Mouse (Mus musculus): ENCODE data around the gene Prelid3b. TPM values are rescaled to one million over a fixed set of nuclear protein-coding genes. Genes with fewer than 3 reads are reported as not detected.

The Prelid3b gene
- polyA plus RNA-seq, 1 experiment: 46.1 TPM

DNA sequence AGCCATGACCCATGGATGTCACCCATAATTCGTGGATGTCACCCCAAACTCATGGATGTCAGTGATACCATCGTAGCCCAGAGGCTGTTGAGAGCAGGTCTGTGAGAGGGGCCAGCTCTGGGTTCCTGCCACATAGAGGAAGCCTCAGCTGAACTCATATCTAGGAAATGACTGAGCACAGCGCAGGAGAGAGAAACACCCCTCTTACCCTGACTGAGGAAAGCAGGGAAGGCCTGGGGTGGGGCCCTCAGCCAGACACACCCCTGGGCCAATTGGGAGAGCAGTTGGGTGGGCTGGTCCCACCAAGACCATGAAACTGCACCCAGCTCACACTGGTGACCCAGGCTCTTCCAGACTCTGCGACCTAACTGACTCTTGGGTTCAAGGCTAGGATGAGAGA lies 22.5 kb downstream of the Prelid3b start, which contains the start of gene Tubb1:
TSS of gene Tubb1 (plus strand) at position 343 of the 400 bp plus-strand sequence.
- Histone ChIP-seq H3K27ac (ENCODE audit: control insufficient read depth, insufficient read depth, low read depth, low read length, poor library complexity) (no peak within 1 kb of the TSS), H3K4me1 (ENCODE audit: control insufficient read depth, insufficient read depth, low read length) (peaks cover 3% of the 10 kb centered on the region), H3K4me3 (replicated peaks; ENCODE audit: control insufficient read depth, low read depth, low read length) (no peak within 1 kb of the TSS)
- TF ChIP-seq POLR2A (IDR thresholded peaks at IDR 0.05; ENCODE audit: borderline replicate concordance, control insufficient read depth, low read depth, low read length): no peak
- no peak for TF ChIP-seq CTCF (IDR thresholded peaks at IDR 0.05; ENCODE audit: control insufficient read depth, insufficient read depth, low read length)
- 34% methylated on average over 4 of the region's 4 CpGs for WGBS

- TF ChIP-seq CTCF (IDR thresholded peaks at IDR 0.05; ENCODE audit: control insufficient read depth, insufficient read depth, low read length) (no peak), POLR2A (IDR thresholded peaks at IDR 0.05; ENCODE audit: borderline replicate concordance, control insufficient read depth, low read depth, low read length) (no peak)
- no peak overlapping the region for H3K27ac ChIP-seq (ENCODE audit: control insufficient read depth, insufficient read depth, low read depth, low read length, poor library complexity)
- 82% methylated on average over 4 of the region's 4 CpGs for WGBS
- H3K4me3 ChIP-seq (replicated peaks; ENCODE audit: control insufficient read depth, low read depth, low read length): no peak overlapping the region
- peaks cover 2% of the 10 kb centered on the region for H3K4me1 ChIP-seq (ENCODE audit: control insufficient read depth, insufficient read depth, low read length)
Observed at GRCm38 (mm10) chr2:174448405-174448804, 24.5 kb downstream of the Prelid3b start.

GRCm38 (mm10) chr2:174446905-174447304 lies 26.0 kb downstream of the Prelid3b start:
- H3K4me3 ChIP-seq (replicated peaks; ENCODE audit: control insufficient read depth, low read depth, low read length): no peak overlapping the region
- H3K27ac ChIP-seq (ENCODE audit: control insufficient read depth, insufficient read depth, low read depth, low read length, poor library complexity): no peak overlapping the region
- TF ChIP-seq CTCF (IDR thresholded peaks at IDR 0.05; ENCODE audit: control insufficient read depth, insufficient read depth, low read length): no peak
- TF ChIP-seq POLR2A (IDR thresholded peaks at IDR 0.05; ENCODE audit: borderline replicate concordance, control insufficient read depth, low read depth, low read length): no peak
- 90% methylated on average over 8 of the region's 8 CpGs for WGBS
- peaks cover 2% of the 10 kb centered on the region; the same call in 1 of the 2 replicates for H3K4me1 ChIP-seq (ENCODE audit: control insufficient read depth, insufficient read depth, low read length)

- Histone ChIP-seq H3K4me3 (replicated peaks; ENCODE audit: control insufficient read depth, low read depth, low read length) (no peak overlapping the region), H3K4me1 (ENCODE audit: control insufficient read depth, insufficient read depth, low read length) (peaks cover 2% of the 10 kb centered on the region; the same call in 1 of the 2 replicates), H3K27ac (ENCODE audit: control insufficient read depth, insufficient read depth, low read depth, low read length, poor library complexity) (no peak overlapping the region)
- 74% methylated on average over 7 of the region's 7 CpGs for WGBS
- TF ChIP-seq CTCF (IDR thresholded peaks at IDR 0.05; ENCODE audit: control insufficient read depth, insufficient read depth, low read length) (no peak), POLR2A (IDR thresholded peaks at IDR 0.05; ENCODE audit: borderline replicate concordance, control insufficient read depth, low read depth, low read length) (no peak)
Observed at GRCm38 (mm10) chr2:174446492-174446891, 26.4 kb downstream of the Prelid3b start.

DNA sequence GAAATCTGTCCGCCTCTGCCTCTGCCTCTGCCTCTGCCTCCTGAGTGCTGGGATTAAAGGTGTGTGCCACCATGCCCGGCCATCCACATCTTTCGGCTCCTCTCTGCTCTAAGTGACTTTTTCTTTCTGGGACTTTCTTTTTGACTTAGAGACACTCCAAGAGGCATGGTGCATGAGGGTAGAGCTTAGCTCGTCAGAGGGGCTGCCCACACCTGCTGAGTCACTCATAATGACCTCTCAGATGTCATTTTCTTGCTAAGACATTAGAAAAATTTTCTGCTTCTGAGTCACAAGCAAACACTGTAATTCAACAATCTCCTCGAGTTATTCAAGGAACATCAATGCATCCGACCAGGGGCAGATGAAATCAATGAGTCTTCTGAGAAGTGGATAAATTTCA lies 27.9 kb downstream of the Prelid3b start:
- H3K4me1 ChIP-seq (ENCODE audit: control insufficient read depth, insufficient read depth, low read length): peaks cover 4% of the 10 kb centered on the region; the same call in 1 of the 2 replicates
- H3K4me3 ChIP-seq (replicated peaks; ENCODE audit: control insufficient read depth, low read depth, low read length): no peak overlapping the region
- no peak overlapping the region for H3K27ac ChIP-seq (ENCODE audit: control insufficient read depth, insufficient read depth, low read depth, low read length, poor library complexity)
- TF ChIP-seq POLR2A (IDR thresholded peaks at IDR 0.05; ENCODE audit: borderline replicate concordance, control insufficient read depth, low read depth, low read length) (no peak), CTCF (IDR thresholded peaks at IDR 0.05; ENCODE audit: control insufficient read depth, insufficient read depth, low read length) (no peak)
- 69% methylated on average over 6 of the region's 6 CpGs for WGBS

DNA sequence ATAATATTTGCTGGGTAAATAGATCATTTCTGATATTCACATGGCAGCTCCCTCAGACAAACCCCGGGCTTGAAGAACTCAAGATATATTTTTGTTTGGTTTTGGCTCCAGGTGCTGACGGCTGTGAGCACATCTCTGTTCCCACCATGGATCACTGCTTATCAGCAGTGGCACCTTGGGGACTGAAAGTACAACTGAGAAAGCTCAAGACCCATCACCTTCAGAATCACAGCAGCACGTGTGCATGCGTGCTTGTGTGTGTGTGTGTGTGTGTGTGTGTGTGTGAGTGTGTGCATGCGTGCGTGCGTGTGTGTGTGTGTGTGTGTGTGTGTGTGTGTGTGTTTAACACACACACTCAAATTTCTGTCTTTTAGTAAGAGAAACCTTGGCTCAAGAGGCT lies 28.5 kb downstream of the Prelid3b start:
- Histone ChIP-seq H3K27ac (ENCODE audit: control insufficient read depth, insufficient read depth, low read depth, low read length, poor library complexity) (no peak overlapping the region), H3K4me3 (replicated peaks; ENCODE audit: control insufficient read depth, low read depth, low read length) (no peak overlapping the region), H3K4me1 (ENCODE audit: control insufficient read depth, insufficient read depth, low read length) (peaks cover 4% of the 10 kb centered on the region; the same call in 1 of the 2 replicates)
- TF ChIP-seq CTCF (IDR thresholded peaks at IDR 0.05; ENCODE audit: control insufficient read depth, insufficient read depth, low read length) (no peak), POLR2A (IDR thresholded peaks at IDR 0.05; ENCODE audit: borderline replicate concordance, control insufficient read depth, low read depth, low read length) (no peak)
- 79% methylated on average over 7 of the region's 7 CpGs for WGBS

- Histone ChIP-seq H3K4me1 (ENCODE audit: control insufficient read depth, insufficient read depth, low read length) (peaks cover 4% of the 10 kb centered on the region; the same call in 1 of the 2 replicates), H3K27ac (ENCODE audit: control insufficient read depth, insufficient read depth, low read depth, low read length, poor library complexity) (no peak overlapping the region), H3K4me3 (replicated peaks; ENCODE audit: control insufficient read depth, low read depth, low read length) (no peak overlapping the region)
- WGBS: 57% methylated on average over 2 of the region's 2 CpGs
- TF ChIP-seq POLR2A (IDR thresholded peaks at IDR 0.05; ENCODE audit: borderline replicate concordance, control insufficient read depth, low read depth, low read length) (no peak), CTCF (IDR thresholded peaks at IDR 0.05; ENCODE audit: control insufficient read depth, insufficient read depth, low read length) (no peak)
Observed at GRCm38 (mm10) chr2:174443046-174443445, 29.8 kb downstream of the Prelid3b start.

DNA sequence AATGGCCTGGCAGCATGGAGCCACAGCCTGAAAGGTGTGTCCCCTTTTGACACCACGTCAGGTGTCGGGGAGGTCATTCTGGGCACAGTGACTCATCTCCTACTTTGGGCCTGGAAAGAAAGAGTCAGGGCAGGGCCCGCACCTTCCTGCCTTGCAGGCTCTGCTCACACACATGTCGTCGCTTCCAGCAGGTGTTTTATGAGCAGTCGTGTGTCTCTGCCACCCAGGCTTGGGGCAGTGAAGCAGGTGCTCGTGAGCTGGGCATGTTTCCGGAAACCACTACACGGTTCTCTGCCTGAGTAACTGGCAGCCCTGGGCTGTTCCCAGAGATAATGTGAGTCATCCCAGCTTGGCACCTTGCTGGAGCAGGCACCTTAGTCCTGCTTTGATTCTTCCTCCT lies 30.4 kb downstream of the Prelid3b start:
- Histone ChIP-seq H3K4me3 (replicated peaks; ENCODE audit: control insufficient read depth, low read depth, low read length) (no peak overlapping the region), H3K4me1 (ENCODE audit: control insufficient read depth, insufficient read depth, low read length) (peaks cover 4% of the 10 kb centered on the region; the same call in 1 of the 2 replicates), H3K27ac (ENCODE audit: control insufficient read depth, insufficient read depth, low read depth, low read length, poor library complexity) (no peak overlapping the region)
- 77% methylated on average over 9 of the region's 9 CpGs for WGBS
- TF ChIP-seq POLR2A (IDR thresholded peaks at IDR 0.05; ENCODE audit: borderline replicate concordance, control insufficient read depth, low read depth, low read length): no peak
- no peak for TF ChIP-seq CTCF (IDR thresholded peaks at IDR 0.05; ENCODE audit: control insufficient read depth, insufficient read depth, low read length)

DNA sequence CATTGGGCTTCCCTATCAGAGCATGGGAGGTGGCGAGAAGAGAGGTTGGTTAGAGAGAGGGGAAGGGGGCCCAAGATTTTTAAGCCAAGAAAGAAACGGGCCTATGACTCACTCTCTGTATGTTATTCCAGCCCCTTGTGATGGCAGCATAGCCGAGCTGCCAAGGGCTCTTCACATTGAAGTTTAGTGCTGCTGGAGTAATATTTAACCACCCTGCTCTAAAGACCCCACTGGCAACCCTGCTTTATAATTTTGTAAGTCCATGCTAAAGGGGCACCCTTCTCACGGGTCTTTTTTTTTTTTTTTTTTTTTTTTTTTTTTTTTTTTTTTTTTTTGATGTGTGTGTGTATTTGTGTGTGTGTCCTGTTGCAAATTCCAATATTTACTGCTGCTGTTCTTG lies 31.0 kb downstream of the Prelid3b start:
- no peak for TF ChIP-seq CTCF (IDR thresholded peaks at IDR 0.05; ENCODE audit: control insufficient read depth, insufficient read depth, low read length)
- no peak for TF ChIP-seq POLR2A (IDR thresholded peaks at IDR 0.05; ENCODE audit: borderline replicate concordance, control insufficient read depth, low read depth, low read length)
- Histone ChIP-seq H3K4me1 (ENCODE audit: control insufficient read depth, insufficient read depth, low read length) (peaks cover 4% of the 10 kb centered on the region; the same call in 1 of the 2 replicates), H3K27ac (ENCODE audit: control insufficient read depth, insufficient read depth, low read depth, low read length, poor library complexity) (no peak overlapping the region), H3K4me3 (replicated peaks; ENCODE audit: control insufficient read depth, low read depth, low read length) (no peak overlapping the region)
- WGBS: 62% methylated on average over 4 of the region's 4 CpGs
